Mouse (Mus musculus): ENCODE data around the gene Cdca7. TPM values are rescaled to one million over a fixed set of nuclear protein-coding genes. Genes with fewer than 3 reads are reported as not detected.

Gene Cdca7
- polyA plus RNA-seq, 1 experiment from 2014 or later: 119 TPM

DNA sequence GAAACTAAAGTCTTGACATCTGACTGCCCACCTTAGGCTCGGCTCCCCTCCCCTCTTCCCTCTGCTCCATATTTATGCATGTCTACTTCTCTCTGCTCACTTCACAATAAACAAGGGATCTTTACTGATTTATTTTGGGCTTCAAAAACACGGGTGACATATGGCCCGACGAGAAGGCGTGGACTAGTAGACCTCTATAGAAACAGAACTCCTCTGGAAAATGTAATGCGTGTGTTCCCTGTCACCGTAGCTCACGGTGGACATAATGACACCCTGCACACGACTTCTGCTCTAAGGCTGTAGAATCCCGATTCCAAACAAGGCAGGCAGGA, 53.0 kb downstream of the Cdca7 start:
- WGBS: 65% methylated on average over 10 of the region's 10 CpGs
- no peak overlapping the region for H3K27ac ChIP-seq
- no peaks in the 10 kb centered on the region for H3K36me3 ChIP-seq
- no peak overlapping the region for H3K4me3 ChIP-seq
- H3K9me3 ChIP-seq: no peaks in the 10 kb centered on the region
- H3K4me1 ChIP-seq: peaks cover 15% of the 10 kb centered on the region; the same call in 1 of the 2 replicates
- ATAC-seq (ENCODE audit: insufficient number of reproducible peaks, low FRiP score, low TSS enrichment, low read depth): no peak
- no peak overlapping the region for H3K4me2 ChIP-seq
- H3K9ac ChIP-seq: no peak overlapping the region
- no peaks in the 10 kb centered on the region for H3K27me3 ChIP-seq

DNA sequence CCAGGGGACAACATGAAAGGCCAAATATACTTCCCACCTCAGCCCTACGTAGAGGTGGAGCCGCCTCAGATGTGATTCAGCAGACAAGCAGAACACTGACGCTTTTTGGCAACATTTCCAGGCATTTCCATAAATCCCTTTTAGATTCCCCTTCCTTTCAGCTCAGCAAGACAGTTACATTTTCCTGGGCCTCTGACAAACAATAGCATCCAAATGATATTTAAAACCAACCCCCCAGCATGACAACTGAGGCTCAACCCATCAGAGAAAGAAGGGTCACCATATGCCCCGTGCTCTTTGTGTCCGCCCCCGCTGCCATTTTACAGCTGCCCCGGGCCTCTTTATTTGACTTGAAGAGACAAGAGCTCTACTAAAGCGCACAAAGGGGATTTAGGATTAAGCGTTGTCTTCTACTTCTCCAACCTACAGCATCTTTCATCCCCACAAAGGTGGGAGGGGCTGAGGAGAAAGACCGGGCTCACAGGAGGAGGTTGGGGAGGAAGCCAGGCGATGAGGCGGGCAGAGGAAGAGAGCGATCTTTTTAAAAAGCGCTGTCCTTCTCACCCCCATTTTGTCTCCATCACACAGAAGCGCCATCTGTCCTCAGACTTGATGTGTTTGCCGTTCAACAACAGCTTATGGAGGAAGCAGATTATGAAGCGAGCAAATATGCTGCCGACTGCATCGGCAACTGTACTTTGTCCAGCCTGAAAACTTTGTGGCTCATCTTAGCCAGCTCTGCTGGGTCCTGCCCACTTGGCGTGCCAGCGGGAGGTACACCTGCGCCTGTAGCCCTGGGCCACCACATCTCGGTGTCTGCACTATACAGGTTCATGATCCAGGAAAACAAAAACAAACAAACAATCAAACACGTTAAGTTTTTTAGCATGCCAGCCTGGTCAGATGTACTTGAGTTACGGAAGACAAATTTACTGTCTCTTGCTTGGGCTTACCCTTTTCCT, 53.7 kb downstream of the Cdca7 start:
- 0 out of 2 replicates have a peak overlapping the region, but pooled peaks have one; percentile 14 for H3K4me2 ChIP-seq
- no peak for ATAC-seq (ENCODE audit: insufficient number of reproducible peaks, low FRiP score, low TSS enrichment, low read depth)
- no peak overlapping the region for H3K9ac ChIP-seq
- no peak overlapping the region for H3K27ac ChIP-seq
- peaks cover 13% of the 10 kb centered on the region; the same call in 1 of the 2 replicates for H3K4me1 ChIP-seq
- WGBS: 51% methylated on average over 25 of the region's 25 CpGs
- H3K9me3 ChIP-seq: no peaks in the 10 kb centered on the region
- H3K4me3 ChIP-seq: peak overlapping the region; percentile 3; the same call in 1 of the 2 replicates
- no peaks in the 10 kb centered on the region for H3K36me3 ChIP-seq
- no peaks in the 10 kb centered on the region for H3K27me3 ChIP-seq

DNA sequence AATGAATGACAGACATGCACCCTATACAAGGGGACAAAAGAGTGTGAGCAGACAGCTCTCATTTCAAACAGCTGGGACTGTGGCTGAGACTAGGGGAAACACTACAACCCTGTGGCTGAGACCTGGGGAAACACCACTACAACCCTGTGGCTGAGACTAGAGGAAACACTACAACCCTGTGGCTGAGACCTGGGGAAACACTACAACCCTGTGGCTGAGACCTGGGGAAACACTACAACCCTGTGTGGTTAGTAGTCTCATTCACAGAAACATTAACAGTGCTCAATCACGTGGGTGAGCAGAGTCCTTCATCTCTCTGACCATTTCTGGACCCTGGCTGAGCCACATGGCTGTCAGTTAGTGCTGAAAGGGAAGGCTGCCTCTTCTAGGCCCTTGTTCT, 59.9 kb downstream of the Cdca7 start:
- Histone ChIP-seq H3K4me3 (no peak overlapping the region), H3K4me1 (no peaks in the 10 kb centered on the region), H3K27me3 (no peaks in the 10 kb centered on the region), H3K9me3 (no peaks in the 10 kb centered on the region), H3K36me3 (no peaks in the 10 kb centered on the region), H3K4me2 (no peak overlapping the region), H3K9ac (no peak overlapping the region), H3K27ac (no peak overlapping the region)
- 59% methylated on average over 1 of the region's 1 CpGs for WGBS
- ATAC-seq (ENCODE audit: insufficient number of reproducible peaks, low FRiP score, low TSS enrichment, low read depth): no peak

Other genes with a start within 250 kb of the Cdca7 start
- 21.4 and 21.8 TPM in 2 replicates for gene Map3k20, start 190.5 kb upstream of the Cdca7 start, polyA plus RNA-seq (2015; fragmentation: Nextera tagmentation; extraction: Ambion mirVana)